Mouse (Mus musculus) testis, adult 2 months (tissue): ENCODE results near the gene 4930503B20Rik.

ENCODE experiments used
- CTCF ChIP-seq: fragments of 200-500 bp; IDR thresholded peaks from 2 replicates; pipeline ENCODE4 v1.5.1; 2012; ENCODE audit warnings: low read depth, mild to moderate bottlenecking, inconsistent platforms, low read length, moderate library complexity; ENCODE audit not compliant: control insufficient read depth, insufficient read depth, insufficient replicate concordance
- POLR2A ChIP-seq: fragments of 200-500 bp; IDR thresholded peaks from 2 replicates; pipeline ENCODE4 v1.6.1; 2012; ENCODE audit warnings: low read depth, mild to moderate bottlenecking, inconsistent platforms, low read length, moderate library complexity; ENCODE audit not compliant: control insufficient read depth

DNA sequence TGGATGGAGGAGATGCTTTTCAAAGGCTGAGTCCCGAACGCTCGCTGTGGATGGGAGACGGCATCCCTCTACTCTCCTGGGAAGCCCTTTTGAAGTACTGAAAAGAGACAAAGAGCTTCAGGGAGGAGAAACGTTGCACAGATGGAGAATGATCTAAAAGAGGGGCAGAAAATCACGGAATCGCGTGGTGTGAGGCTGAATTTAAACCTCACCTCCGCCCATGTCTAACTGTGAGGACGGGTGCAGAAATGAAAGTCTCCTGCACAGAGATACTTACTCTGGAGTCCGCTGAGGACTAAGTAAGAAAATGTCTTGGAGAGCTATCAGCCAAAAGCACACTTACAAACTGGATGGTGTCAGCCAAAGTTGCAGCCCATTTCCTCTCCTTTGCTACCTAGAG is 29.2 kb downstream of the 4930503B20Rik start:
- TF ChIP-seq CTCF (no peak), POLR2A (no peak)
